Mouse (Mus musculus): ENCODE measurements at regions not wholly inside any gene's neighbourhood (a gene's known extent, or its start where the extent isn't known, plus 50 kb on each side); places are given as distances from the start of the nearest gene placed in this dataset.

DNA sequence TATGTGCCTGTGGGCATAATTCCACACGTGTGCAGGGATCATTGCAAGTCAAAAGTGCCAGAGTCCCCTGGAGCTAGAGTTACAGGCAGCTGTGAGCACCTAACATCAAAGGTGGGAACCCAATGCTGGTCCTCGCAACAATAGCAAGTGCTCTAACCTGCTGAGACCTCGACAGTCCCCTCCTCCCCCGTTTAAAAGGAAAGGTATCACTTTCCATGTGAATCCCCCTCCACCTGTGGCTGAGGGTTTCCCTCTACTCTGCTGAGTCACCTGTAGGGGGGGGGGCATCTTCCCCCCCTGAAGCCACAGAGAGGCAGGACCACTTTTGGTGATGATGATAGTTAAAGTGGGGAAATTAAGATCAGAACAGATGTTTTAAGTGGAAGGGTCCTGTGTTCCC is 133.4 kb upstream of the Foxn2 start:
- TF ChIP-seq POLR2A (IDR thresholded peaks at IDR 0.05; ENCODE audit: borderline replicate concordance, low read depth, low read length) (no peak), CTCF (IDR thresholded peaks at IDR 0.05; ENCODE audit: low read depth, low read length) (no peak)
